Mouse (Mus musculus) embryonic fibroblast, embryonic 13.5 days (primary cell): Measurements from ENCODE around the gene Sepsecs.

Source experiments
- CTCF ChIP-seq: IDR thresholded peaks from 2 replicates; pipeline ENCODE4 v1.5.1; 2011; ENCODE audit warnings: mild to moderate bottlenecking, control low read depth, low read length, moderate library complexity, borderline replicate concordance; ENCODE audit not compliant: insufficient read depth
- POLR2A ChIP-seq: IDR thresholded peaks from 2 replicates; pipeline ENCODE4 v1.6.1; 2011; ENCODE audit warnings: low read depth, mild to moderate bottlenecking, control low read depth, low read length, moderate library complexity

GRCm38 (mm10) chr5:52652606-52653005, 16.9 kb downstream of the Sepsecs start:
- TF ChIP-seq CTCF (no peak), POLR2A (no peak)
